Comparison of ENCODE assay signal across 28 mouse cellular contexts in genomic region chr4:105614390-105614789, GRCm38 (mm10).
DNase-seq lines count a peak whose midpoint lies in the region; ATAC-seq and TF ChIP-seq lines count a peak whose summit lies in the region.
"Had no signal": no experiment of that assay in that cellular context is flagged by ENCODE, and none has a peak within 500 bp of the region (broad histone marks: within the 10 kb centered on the region; RNA-seq: fewer than 3 reads in every experiment).

No protein-coding gene starts in this region.

- intact Hi-C loops in gastrocnemius, adult 2 months (cut with DNase I), result no loop called here

- ATAC-seq in heart, embryonic 12.5 days (ENCODE audit: insufficient number of reproducible peaks, low FRiP score), result no peak
- ATAC-seq in lung, postnatal 0 days, result peak; percentile 65
- ATAC-seq in hindbrain, embryonic 12.5 days (ENCODE audit: low FRiP score), result no peak
- ATAC-seq: forebrain, embryonic 15.5 days; hindbrain, embryonic 16.5 days; intestine, embryonic 15.5 days had no signal

- no peak overlapping the region for H3K9ac ChIP-seq in heart, embryonic 12.5 days
- H3K9ac ChIP-seq in lung, postnatal 0 days (replicated peaks; ENCODE audit: low read depth), result no peak overlapping the region
- no peak overlapping the region for H3K9ac ChIP-seq in hindbrain, embryonic 12.5 days
- H3K9ac ChIP-seq: embryonic facial prominence, embryonic 13.5 days; forebrain, embryonic 12.5 days; forebrain, embryonic 15.5 days; hindbrain, embryonic 13.5 days; intestine, embryonic 15.5 days had no signal

- no peaks in the 10 kb centered on the region for H3K27me3 ChIP-seq in heart, embryonic 12.5 days (replicated peaks)
- no peaks in the 10 kb centered on the region for H3K27me3 ChIP-seq in lung, postnatal 0 days (replicated peaks; ENCODE audit: insufficient read depth, low read length)
- no peaks in the 10 kb centered on the region for H3K27me3 ChIP-seq in hindbrain, embryonic 12.5 days
- H3K27me3 ChIP-seq: embryonic facial prominence, embryonic 13.5 days; forebrain, embryonic 12.5 days; forebrain, embryonic 15.5 days; hindbrain, embryonic 13.5 days; intestine, embryonic 15.5 days had no signal

- 75% methylated on average over 2 of the region's 2 CpGs for WGBS in heart, embryonic 12.5 days
- 58% methylated on average over 2 of the region's 2 CpGs for WGBS in lung, postnatal 0 days
- 86% methylated on average over 2 of the region's 2 CpGs for WGBS in hindbrain, embryonic 12.5 days

- no peaks in the 10 kb centered on the region for H3K36me3 ChIP-seq in heart, embryonic 12.5 days
- no peaks in the 10 kb centered on the region for H3K36me3 ChIP-seq in lung, postnatal 0 days (ENCODE audit: insufficient read depth, low read length)
- no peaks in the 10 kb centered on the region for H3K36me3 ChIP-seq in hindbrain, embryonic 12.5 days
- H3K36me3 ChIP-seq: embryonic facial prominence, embryonic 10.5 days; embryonic facial prominence, embryonic 13.5 days; forebrain, embryonic 12.5 days; forebrain, embryonic 15.5 days; G1E; hindbrain, embryonic 13.5 days; intestine, embryonic 15.5 days had no signal

- peak overlapping the region; percentile 62; the same call in 1 of the 2 replicates for H3K27ac ChIP-seq in gastrocnemius, adult 2 months
- no peak overlapping the region for H3K27ac ChIP-seq in heart, embryonic 12.5 days (ENCODE audit: poor library complexity, severe bottlenecking)
- no peak overlapping the region for H3K27ac ChIP-seq in lung, postnatal 0 days (ENCODE audit: low read length)
- no peak overlapping the region for H3K27ac ChIP-seq in hindbrain, embryonic 12.5 days
- H3K27ac ChIP-seq: embryonic facial prominence, embryonic 10.5 days; embryonic facial prominence, embryonic 13.5 days; forebrain, embryonic 12.5 days; forebrain, embryonic 15.5 days; hindbrain, embryonic 13.5 days; intestine, embryonic 15.5 days had no signal

- no peak for TF ChIP-seq EP300 in lung, postnatal 0 days (IDR thresholded peaks at IDR 0.05)

- no peak for TF ChIP-seq CTCF in gastrocnemius, adult 2 months (IDR thresholded peaks at IDR 0.05)
- no peak for TF ChIP-seq CTCF in lung, postnatal 0 days (IDR thresholded peaks at IDR 0.05)

- H3K4me1 ChIP-seq in heart, embryonic 12.5 days (replicated peaks), result no peaks in the 10 kb centered on the region
- no peaks in the 10 kb centered on the region for H3K4me1 ChIP-seq in lung, postnatal 0 days (ENCODE audit: insufficient read depth, low read depth, low read length)
- H3K4me1 ChIP-seq in hindbrain, embryonic 12.5 days, result no peaks in the 10 kb centered on the region
- H3K4me1 ChIP-seq: embryonic facial prominence, embryonic 10.5 days; embryonic facial prominence, embryonic 13.5 days; forebrain, embryonic 12.5 days; forebrain, embryonic 15.5 days; hindbrain, embryonic 13.5 days; intestine, embryonic 15.5 days had no signal

- H3K4me3 ChIP-seq in gastrocnemius, adult 2 months, result no peak overlapping the region
- H3K4me3 ChIP-seq in heart, embryonic 12.5 days, result no peak overlapping the region
- no peak overlapping the region for H3K4me3 ChIP-seq in lung, postnatal 0 days (ENCODE audit: low read depth, low read length)
- H3K4me3 ChIP-seq in hindbrain, embryonic 12.5 days, result no peak overlapping the region
- H3K4me3 ChIP-seq: embryonic facial prominence, embryonic 10.5 days; embryonic facial prominence, embryonic 13.5 days; erythroblast, embryonic 14.5 days; forebrain, embryonic 12.5 days; forebrain, embryonic 15.5 days; hindbrain, embryonic 13.5 days; intestine, embryonic 15.5 days had no signal

- H3K4me2 ChIP-seq in heart, embryonic 12.5 days, result no peak overlapping the region
- no peak overlapping the region for H3K4me2 ChIP-seq in lung, postnatal 0 days (replicated peaks; ENCODE audit: low read depth, low read length)
- no peak overlapping the region for H3K4me2 ChIP-seq in hindbrain, embryonic 12.5 days (replicated peaks)
- H3K4me2 ChIP-seq: embryonic facial prominence, embryonic 13.5 days; forebrain, embryonic 12.5 days; forebrain, embryonic 15.5 days; hindbrain, embryonic 13.5 days; intestine, embryonic 15.5 days had no signal

- H3K9me3 ChIP-seq in heart, embryonic 12.5 days (replicated peaks), result no peaks in the 10 kb centered on the region
- no peaks in the 10 kb centered on the region for H3K9me3 ChIP-seq in lung, postnatal 0 days (ENCODE audit: low read length)
- no peaks in the 10 kb centered on the region for H3K9me3 ChIP-seq in hindbrain, embryonic 12.5 days (replicated peaks)
- H3K9me3 ChIP-seq: embryonic facial prominence, embryonic 10.5 days; embryonic facial prominence, embryonic 13.5 days; forebrain, embryonic 12.5 days; forebrain, embryonic 15.5 days; hindbrain, embryonic 13.5 days; intestine, embryonic 15.5 days had no signal

- no peak for DNase-seq in gastrocnemius, adult 2 months
- DNase-seq in gastrocnemius, postnatal 25 days, result no peak
- DNase-seq in heart, adult 8-10 months (ENCODE audit: low spot score), result peak; percentile 27
- DNase-seq in lung, postnatal 0 days (ENCODE audit: low spot score), result peak; percentile 54
- no peak for DNase-seq in lung, postnatal 14 days
- DNase-seq in NIH3T3 (ENCODE audit: low read depth), result peak; percentile 29
- DNase-seq: adrenal gland, adult 2 months; adrenal gland, postnatal 14 days; B cell, adult 2 months; cerebellum, adult 11-12 months; cerebellum, adult 8-10 months; cerebellum, postnatal 10 days; cerebellum, postnatal 36 days; embryo, embryonic 11 days; gastrocnemius, postnatal 14 days; kidney, adult 11 months; kidney, adult 8-10 months had no signal

Comparison
In these comparisons a context has a peak if more than half of its experiments do, and no peak if none do; other contexts are left out.
1. DNase-seq: peak in heart, adult 8-10 months (single experiment), lung, postnatal 0 days (single experiment) and NIH3T3 (single experiment); none in gastrocnemius, adult 2 months (single experiment), gastrocnemius, postnatal 25 days (single experiment) and lung, postnatal 14 days (single experiment).